Mouse (Mus musculus) limb, embryonic 11.5 days (tissue): ENCODE measurements around the gene Kdm4a. TPM values are rescaled to one million over a fixed set of nuclear protein-coding genes. Genes with fewer than 3 reads are reported as not detected.

Experiments used
- ATAC-seq: fragments of 200-750 bp; cut with Nextera tagmentation; 2 replicates; pipeline ENCODE4 v1.8.0; 2017; ENCODE audit warnings: low read depth; ENCODE audit not compliant: insufficient number of reproducible peaks, low FRiP score, low TSS enrichment
- DNase-seq: peaks from one replicate; pipeline ENCODE4 v3.0.0-alpha.2; 2015; ENCODE audit warnings: low spot score
- H3K27ac ChIP-seq: fragments of 300-500 bp; sonication (generic); replicated peaks from 2 replicates; pipeline ENCODE4 v1.5.1; 2014; ENCODE audit warnings: low read depth, mild to moderate bottlenecking, low read length
- H3K27me3 ChIP-seq: fragments of 300-500 bp; sonication (generic); 2 replicates; pipeline ENCODE4 v1.6.1; 2014; ENCODE audit warnings: mild to moderate bottlenecking, low read length, mixed read lengths; ENCODE audit not compliant: control insufficient read depth, insufficient read depth
- H3K36me3 ChIP-seq: fragments of 300-500 bp; sonication (generic); 2 replicates; pipeline ENCODE4 v1.6.1; 2014; ENCODE audit warnings: mild to moderate bottlenecking, low read length, moderate library complexity, mixed read lengths; ENCODE audit not compliant: control insufficient read depth, insufficient read depth
- H3K4me1 ChIP-seq: fragments of 300-500 bp; sonication (generic); 2 replicates; pipeline ENCODE4 v1.6.1; 2014; ENCODE audit warnings: low read length, mixed read lengths; ENCODE audit not compliant: control insufficient read depth, insufficient read depth
- H3K4me2 ChIP-seq: fragments of 300-500 bp; sonication (generic); 2 replicates; pipeline ENCODE4 v1.6.1; 2014; ENCODE audit warnings: low read depth, mild to moderate bottlenecking, moderate library complexity; ENCODE audit not compliant: severe bottlenecking
- H3K4me3 ChIP-seq: fragments of 300-500 bp; sonication (generic); 2 replicates; pipeline ENCODE4 v1.5.1; 2014; ENCODE audit warnings: low read depth, low read length
- H3K9ac ChIP-seq: fragments of 300-500 bp; sonication (generic); 2 replicates; pipeline ENCODE4 v1.6.1; 2014; ENCODE audit warnings: mild to moderate bottlenecking, low read length
- H3K9me3 ChIP-seq: fragments of 300-500 bp; sonication (generic); 2 replicates; pipeline ENCODE4 v1.6.1; 2016; ENCODE audit warnings: low read length; ENCODE audit not compliant: control insufficient read depth
- WGBS: fragments of 180-500 bp; shearing (Covaris S2); extraction: QIAGEN DNeasy Blood & Tissue Kit; methylation state at CpG from one replicate; pipeline ENCODE4 v1.1.7; 2014; 5-methylcytosine and 5-hydroxymethylcytosine counted together
- polyA plus RNA-seq: library from polyadenylated mRNA; unstranded; fragments of >200 nt; fragmentation: Nextera tagmentation; extraction: Ambion mirVana; gene quantifications from 2 replicates; pipeline ENCODE4 v1.2.1, GENCODE M21; 2014

The Kdm4a gene
- polyA plus RNA-seq, 1 experiment from 2014 or later: 63.9 TPM

GRCm38 (mm10) chr4:118214891-118215290 is 35.0 kb upstream of the Kdm4a start:
- WGBS: 87% methylated on average over 1 of the region's 1 CpGs
- peaks cover 27% of the 10 kb centered on the region for H3K36me3 ChIP-seq

GRCm38 (mm10) chr4:118206918-118207640 is 27.2 kb upstream of the Kdm4a start:
- Histone ChIP-seq H3K4me3 (no peak overlapping the region), H3K27ac (no peak overlapping the region), H3K27me3 (no peaks in the 10 kb centered on the region), H3K9me3 (no peaks in the 10 kb centered on the region), H3K9ac (no peak overlapping the region), H3K4me2 (no peak overlapping the region), H3K36me3 (peaks cover 13% of the 10 kb centered on the region), H3K4me1 (no peaks in the 10 kb centered on the region)
- WGBS: 69% methylated on average over 10 of the region's 10 CpGs
- no peak for ATAC-seq
- peak; percentile 42 for DNase-seq

More at GRCm38 (mm10) chr4:118214891-118215290, 35.0 kb upstream of the Kdm4a start:
- ATAC-seq (no peak), DNase-seq (no peak)
- Histone ChIP-seq H3K4me1 (no peaks in the 10 kb centered on the region), H3K27me3 (no peaks in the 10 kb centered on the region), H3K27ac (no peak overlapping the region), H3K9ac (no peak overlapping the region), H3K4me2 (no peak overlapping the region), H3K9me3 (no peaks in the 10 kb centered on the region), H3K4me3 (no peak overlapping the region)

- ATAC-seq: no peak
- no peak overlapping the region for H3K27ac ChIP-seq
Observed at GRCm38 (mm10) chr4:118205906-118206305, 26.1 kb upstream of the Kdm4a start.

GRCm38 (mm10) chr4:118199093-118199492 is 19.2 kb upstream of the Kdm4a start:
- Histone ChIP-seq H3K4me3 (no peak overlapping the region), H3K27me3 (no peaks in the 10 kb centered on the region; the same call in 1 of the 2 replicates), H3K4me2 (no peak overlapping the region), H3K36me3 (no peaks in the 10 kb centered on the region), H3K4me1 (no peaks in the 10 kb centered on the region), H3K27ac (no peak overlapping the region), H3K9ac (no peak overlapping the region), H3K9me3 (no peaks in the 10 kb centered on the region)
- ATAC-seq (no peak), DNase-seq (no peak)
- 85% methylated on average over 2 of the region's 2 CpGs for WGBS

More at GRCm38 (mm10) chr4:118205906-118206305, 26.1 kb upstream of the Kdm4a start:
- 93% methylated on average over 2 of the region's 2 CpGs for WGBS
- no peak overlapping the region for H3K4me3 ChIP-seq
- no peaks in the 10 kb centered on the region for H3K4me1 ChIP-seq
- no peaks in the 10 kb centered on the region for H3K27me3 ChIP-seq
- DNase-seq: no peak
- no peaks in the 10 kb centered on the region for H3K9me3 ChIP-seq
- H3K9ac ChIP-seq: no peak overlapping the region
- peaks cover 7% of the 10 kb centered on the region for H3K36me3 ChIP-seq
- no peak overlapping the region for H3K4me2 ChIP-seq

GRCm38 (mm10) chr4:118198606-118199005 is 18.8 kb upstream of the Kdm4a start:
- Histone ChIP-seq H3K4me1 (no peaks in the 10 kb centered on the region), H3K27ac (no peak overlapping the region), H3K27me3 (no peaks in the 10 kb centered on the region; the same call in 1 of the 2 replicates), H3K36me3 (no peaks in the 10 kb centered on the region), H3K4me3 (no peak overlapping the region), H3K4me2 (no peak overlapping the region), H3K9ac (no peak overlapping the region), H3K9me3 (no peaks in the 10 kb centered on the region)
- 76% methylated on average over 3 of the region's 3 CpGs for whole genome bisulfite sequencing
- DNase-seq (no peak), ATAC-seq (no peak)

- no peak overlapping the region for H3K9ac ChIP-seq
- H3K4me1 ChIP-seq: no peaks in the 10 kb centered on the region
- H3K27me3 ChIP-seq: no peaks in the 10 kb centered on the region; the same call in 1 of the 2 replicates
- H3K4me3 ChIP-seq: no peak overlapping the region
- ATAC-seq (no peak), DNase-seq (no peak)
- no peaks in the 10 kb centered on the region for H3K9me3 ChIP-seq
- H3K27ac ChIP-seq: no peak overlapping the region
- 86% methylated on average over 10 of the region's 10 CpGs for WGBS
- no peak overlapping the region for H3K4me2 ChIP-seq
- no peaks in the 10 kb centered on the region for H3K36me3 ChIP-seq
Observed at GRCm38 (mm10) chr4:118196185-118196584, 16.3 kb upstream of the Kdm4a start.

GRCm38 (mm10) chr4:118180301-118181080 is 648 bp upstream of the Kdm4a start:
- WGBS: 17% methylated on average over 17 of the region's 17 CpGs
- no peak for ATAC-seq
- H3K27ac ChIP-seq: peak overlapping the region; percentile 90

GRCm38 (mm10) chr4:118178952-118179466 is 834 bp downstream of the Kdm4a start:
- Histone ChIP-seq H3K4me2 (peak overlapping the region; percentile 64), H3K9me3 (no peaks in the 10 kb centered on the region), H3K4me3 (peak overlapping the region; percentile 82), H3K36me3 (peaks cover 16% of the 10 kb centered on the region; the same call in 1 of the 2 replicates), H3K27me3 (no peaks in the 10 kb centered on the region), H3K4me1 (peaks cover 6% of the 10 kb centered on the region; the same call in 1 of the 2 replicates), H3K9ac (peak overlapping the region; percentile 89), H3K27ac (peak overlapping the region; percentile 90)
- no peak; the same call in 1 of the 2 replicates for ATAC-seq
- WGBS: 4% methylated on average over 12 of the region's 12 CpGs
- no peak for DNase-seq

More at GRCm38 (mm10) chr4:118180301-118181080, 648 bp upstream of the Kdm4a start:
- DNase-seq: no peak
- Histone ChIP-seq H3K27me3 (no peaks in the 10 kb centered on the region), H3K4me1 (peaks cover 6% of the 10 kb centered on the region; the same call in 1 of the 2 replicates), H3K4me2 (peak overlapping the region; percentile 68), H3K4me3 (peak overlapping the region; percentile 82), H3K9ac (peak overlapping the region; percentile 47), H3K9me3 (no peaks in the 10 kb centered on the region), H3K36me3 (peaks cover 14% of the 10 kb centered on the region; the same call in 1 of the 2 replicates)
